Mouse (Mus musculus): ENCODE measurements at regions not wholly inside any gene's neighbourhood (a gene's known extent, or its start where the extent isn't known, plus 50 kb on each side); places are given as distances from the start of the nearest gene placed in this dataset.
A peak's percentile ranks its signal among the peaks of the same experiment; 100 is the strongest.

DNA sequence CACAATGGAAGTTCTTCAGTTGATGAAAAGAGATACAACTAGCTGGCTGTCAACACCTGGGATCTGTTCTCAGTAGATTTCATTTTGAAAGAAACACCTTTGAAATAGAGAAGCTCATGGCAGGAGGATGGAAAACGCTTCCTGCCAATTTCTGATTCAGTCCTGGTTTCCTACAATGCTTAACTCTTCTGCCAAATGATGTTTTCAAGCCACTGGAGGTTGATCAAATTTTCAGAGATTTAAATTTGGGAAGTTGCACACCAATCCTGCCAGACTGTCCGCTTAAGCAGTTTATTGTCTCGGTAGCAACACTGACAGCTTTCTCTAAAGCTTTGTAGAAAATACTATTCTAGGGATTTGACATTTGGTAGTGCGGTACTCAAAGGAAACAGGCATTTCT is 251.1 kb upstream of the Sel1l start:
- WGBS: 83% methylated on average over 4 of the region's 4 CpGs
- H3K4me3 ChIP-seq (replicated peaks; ENCODE audit: low read length): no peak overlapping the region
- H3K9ac ChIP-seq: no peak overlapping the region
- no peaks in the 10 kb centered on the region for H3K36me3 ChIP-seq (replicated peaks; ENCODE audit: control insufficient read depth, insufficient read depth)
- no peak overlapping the region for H3K27ac ChIP-seq
- H3K27me3 ChIP-seq (ENCODE audit: control insufficient read depth, insufficient read depth, low read length): no peaks in the 10 kb centered on the region
- H3K9me3 ChIP-seq (ENCODE audit: control insufficient read depth, low read length): no peaks in the 10 kb centered on the region
- H3K4me1 ChIP-seq (replicated peaks; ENCODE audit: control insufficient read depth, insufficient read depth, low read length): no peaks in the 10 kb centered on the region
- DNase-seq (ENCODE audit: low spot score) (no peak), ATAC-seq (ENCODE audit: low FRiP score) (no peak)
- H3K4me2 ChIP-seq (replicated peaks): no peak overlapping the region

DNA sequence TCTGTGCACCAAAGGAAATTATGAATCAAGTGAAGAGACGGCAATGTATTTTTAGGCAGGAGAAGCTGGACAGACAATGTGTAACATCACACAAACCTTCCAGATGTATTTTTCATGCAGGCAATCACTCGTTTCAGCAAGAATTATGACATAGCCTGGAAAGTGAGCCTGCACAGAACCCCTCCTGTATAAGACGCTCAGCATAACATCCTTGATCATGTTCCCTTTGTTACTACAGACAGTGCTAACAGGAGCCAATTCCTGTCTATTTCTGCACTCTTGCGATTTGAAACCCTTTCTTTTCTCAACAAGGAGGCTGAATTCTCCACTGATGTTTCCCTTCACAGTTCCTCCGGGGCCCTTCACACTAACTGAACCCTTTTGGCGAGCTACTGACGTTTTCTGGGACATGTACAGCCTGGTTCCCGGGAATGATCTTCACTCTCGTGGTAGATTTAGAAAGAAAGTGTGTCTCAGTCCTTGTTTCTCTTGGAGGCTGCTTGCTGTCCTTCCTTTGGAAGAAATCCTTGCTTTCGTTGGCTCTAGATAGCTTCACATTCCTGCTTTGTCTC is 243.9 kb upstream of the Sel1l start:
- H3K9me3 ChIP-seq (ENCODE audit: control insufficient read depth, low read length): no peaks in the 10 kb centered on the region
- no peaks in the 10 kb centered on the region for H3K36me3 ChIP-seq (replicated peaks; ENCODE audit: control insufficient read depth, insufficient read depth)
- H3K9ac ChIP-seq: no peak overlapping the region
- ATAC-seq (ENCODE audit: low FRiP score) (no peak), DNase-seq (ENCODE audit: low spot score) (no peak)
- H3K27me3 ChIP-seq (ENCODE audit: control insufficient read depth, insufficient read depth, low read length): no peaks in the 10 kb centered on the region
- H3K27ac ChIP-seq: no peak overlapping the region
- no peak overlapping the region for H3K4me3 ChIP-seq (replicated peaks; ENCODE audit: low read length)
- no peak overlapping the region for H3K4me2 ChIP-seq (replicated peaks)
- WGBS: 85% methylated on average over 10 of the region's 10 CpGs
- no peaks in the 10 kb centered on the region for H3K4me1 ChIP-seq (replicated peaks; ENCODE audit: control insufficient read depth, insufficient read depth, low read length)

GRCm38 (mm10) chr12:92073209-92073608 is 224.3 kb upstream of the Sel1l start:
- H3K4me1 ChIP-seq (replicated peaks; ENCODE audit: control insufficient read depth, insufficient read depth, low read length): no peaks in the 10 kb centered on the region
- H3K36me3 ChIP-seq (replicated peaks; ENCODE audit: control insufficient read depth, insufficient read depth): no peaks in the 10 kb centered on the region
- ATAC-seq (ENCODE audit: low FRiP score) (no peak), DNase-seq (ENCODE audit: low spot score) (no peak)
- H3K4me2 ChIP-seq (replicated peaks): no peak overlapping the region
- no peak overlapping the region for H3K9ac ChIP-seq
- no peaks in the 10 kb centered on the region for H3K9me3 ChIP-seq (ENCODE audit: control insufficient read depth, low read length)
- 84% methylated on average over 10 of the region's 10 CpGs for WGBS
- H3K27me3 ChIP-seq (ENCODE audit: control insufficient read depth, insufficient read depth, low read length): no peaks in the 10 kb centered on the region
- H3K4me3 ChIP-seq (replicated peaks; ENCODE audit: low read length): no peak overlapping the region
- H3K27ac ChIP-seq: no peak overlapping the region

GRCm38 (mm10) chr12:92062731-92063130 is 213.8 kb upstream of the Sel1l start:
- no peak for ATAC-seq (ENCODE audit: low FRiP score)
- H3K9me3 ChIP-seq (ENCODE audit: control insufficient read depth, low read length): no peaks in the 10 kb centered on the region
- 85% methylated on average over 4 of the region's 4 CpGs for WGBS

GRCm38 (mm10) chr12:92040481-92040880 is 191.5 kb upstream of the Sel1l start:
- Histone ChIP-seq H3K27me3 (ENCODE audit: control insufficient read depth, insufficient read depth, low read length) (no peaks in the 10 kb centered on the region), H3K4me2 (replicated peaks) (no peak overlapping the region), H3K4me3 (replicated peaks; ENCODE audit: low read length) (no peak overlapping the region), H3K4me1 (replicated peaks; ENCODE audit: control insufficient read depth, insufficient read depth, low read length) (no peaks in the 10 kb centered on the region), H3K27ac (no peak overlapping the region), H3K9me3 (ENCODE audit: control insufficient read depth, low read length) (no peaks in the 10 kb centered on the region), H3K36me3 (replicated peaks; ENCODE audit: control insufficient read depth, insufficient read depth) (no peaks in the 10 kb centered on the region), H3K9ac (no peak overlapping the region)
- DNase-seq (ENCODE audit: low spot score): no peak
- no peak for ATAC-seq (ENCODE audit: low FRiP score)
- 72% methylated on average over 1 of the region's 1 CpGs for WGBS

More at GRCm38 (mm10) chr12:92062731-92063130, 213.8 kb upstream of the Sel1l start:
- Histone ChIP-seq H3K27ac (no peak overlapping the region), H3K27me3 (ENCODE audit: control insufficient read depth, insufficient read depth, low read length) (no peaks in the 10 kb centered on the region), H3K36me3 (replicated peaks; ENCODE audit: control insufficient read depth, insufficient read depth) (no peaks in the 10 kb centered on the region), H3K4me1 (replicated peaks; ENCODE audit: control insufficient read depth, insufficient read depth, low read length) (no peaks in the 10 kb centered on the region), H3K4me3 (replicated peaks; ENCODE audit: low read length) (no peak overlapping the region), H3K4me2 (replicated peaks) (no peak overlapping the region), H3K9ac (no peak overlapping the region)
- DNase-seq (ENCODE audit: low spot score): no peak

DNA sequence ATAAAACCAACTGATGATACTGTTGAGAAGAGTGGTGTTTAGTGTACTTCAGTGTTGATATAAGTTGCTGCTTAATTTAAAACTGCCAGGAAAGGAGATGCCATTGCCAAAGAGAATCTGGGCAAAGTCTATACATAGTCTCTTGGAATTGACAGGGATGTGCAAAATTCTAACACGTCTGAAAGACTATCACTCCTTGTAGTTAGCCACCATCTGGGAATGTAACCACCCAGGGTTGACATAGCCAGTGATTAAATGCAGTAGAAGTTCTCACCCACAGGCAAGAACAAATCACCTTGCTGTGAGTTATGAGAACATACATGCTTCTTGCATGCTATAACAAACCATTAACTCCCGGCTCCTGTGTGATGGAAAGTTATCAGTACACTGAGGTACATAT is 180.2 kb upstream of the Sel1l start:
- Histone ChIP-seq H3K36me3 (replicated peaks; ENCODE audit: control insufficient read depth, insufficient read depth) (no peaks in the 10 kb centered on the region), H3K4me2 (replicated peaks) (no peak overlapping the region), H3K27me3 (ENCODE audit: control insufficient read depth, insufficient read depth, low read length) (no peaks in the 10 kb centered on the region), H3K4me3 (replicated peaks; ENCODE audit: low read length) (no peak overlapping the region), H3K4me1 (replicated peaks; ENCODE audit: control insufficient read depth, insufficient read depth, low read length) (no peaks in the 10 kb centered on the region), H3K9ac (no peak overlapping the region), H3K27ac (no peak overlapping the region), H3K9me3 (ENCODE audit: control insufficient read depth, low read length) (no peaks in the 10 kb centered on the region)
- WGBS: 84% methylated on average over 2 of the region's 2 CpGs
- DNase-seq (ENCODE audit: low spot score) (no peak), ATAC-seq (ENCODE audit: low FRiP score) (no peak)

- no peaks in the 10 kb centered on the region for H3K4me1 ChIP-seq (replicated peaks; ENCODE audit: control insufficient read depth, insufficient read depth, low read length)
- no peak overlapping the region for H3K9ac ChIP-seq
- no peaks in the 10 kb centered on the region for H3K36me3 ChIP-seq (replicated peaks; ENCODE audit: control insufficient read depth, insufficient read depth)
- H3K9me3 ChIP-seq (ENCODE audit: control insufficient read depth, low read length): no peaks in the 10 kb centered on the region
- no peak overlapping the region for H3K4me3 ChIP-seq (replicated peaks; ENCODE audit: low read length)
- WGBS: 94% methylated on average over 7 of the region's 7 CpGs
- no peak for ATAC-seq (ENCODE audit: low FRiP score)
- H3K27me3 ChIP-seq (ENCODE audit: control insufficient read depth, insufficient read depth, low read length): no peaks in the 10 kb centered on the region
- H3K27ac ChIP-seq: no peak overlapping the region
- no peak for DNase-seq (ENCODE audit: low spot score)
- H3K4me2 ChIP-seq (replicated peaks): no peak overlapping the region
Measured at GRCm38 (mm10) chr12:92028354-92028753, 179.4 kb upstream of the Sel1l start.

DNA sequence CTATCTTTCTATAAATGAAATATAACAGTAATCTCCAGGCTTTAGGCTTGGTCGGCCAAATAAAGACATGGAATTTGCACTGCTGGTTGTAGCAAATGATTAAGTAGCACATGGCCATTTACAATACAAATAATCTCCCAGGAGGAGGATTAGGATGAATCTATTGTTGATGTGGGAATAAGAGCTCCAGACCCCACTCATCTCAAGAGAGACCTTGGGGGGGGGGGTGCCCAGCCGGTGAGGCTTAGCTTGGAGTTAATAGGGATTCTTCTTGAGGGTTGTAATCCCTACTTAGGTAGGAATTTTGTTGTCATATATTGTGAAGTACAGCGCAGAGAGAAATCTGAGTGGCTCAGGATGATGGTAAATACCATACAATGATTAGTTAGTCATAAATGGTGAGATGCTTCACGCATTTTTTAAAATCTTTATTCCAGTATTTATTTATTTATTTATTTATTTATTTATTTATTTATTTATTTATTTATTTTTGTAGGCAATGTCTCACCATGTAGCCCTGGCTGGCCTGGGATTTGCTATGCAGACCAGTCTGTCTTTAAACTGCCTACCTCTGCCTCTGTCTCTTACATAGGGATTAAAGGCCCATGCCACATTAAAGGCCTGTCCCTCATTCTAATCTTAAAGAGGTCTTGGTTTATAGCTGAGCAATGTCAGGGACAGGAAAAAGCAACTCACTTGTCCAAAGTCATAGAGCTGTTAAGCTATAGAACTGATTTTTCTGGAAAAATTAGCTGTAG is 175.7 kb upstream of the Sel1l start:
- 62% methylated on average over 4 of the region's 4 CpGs for WGBS
- DNase-seq (ENCODE audit: low spot score) (no peak), ATAC-seq (ENCODE audit: low FRiP score) (no peak)

DNA sequence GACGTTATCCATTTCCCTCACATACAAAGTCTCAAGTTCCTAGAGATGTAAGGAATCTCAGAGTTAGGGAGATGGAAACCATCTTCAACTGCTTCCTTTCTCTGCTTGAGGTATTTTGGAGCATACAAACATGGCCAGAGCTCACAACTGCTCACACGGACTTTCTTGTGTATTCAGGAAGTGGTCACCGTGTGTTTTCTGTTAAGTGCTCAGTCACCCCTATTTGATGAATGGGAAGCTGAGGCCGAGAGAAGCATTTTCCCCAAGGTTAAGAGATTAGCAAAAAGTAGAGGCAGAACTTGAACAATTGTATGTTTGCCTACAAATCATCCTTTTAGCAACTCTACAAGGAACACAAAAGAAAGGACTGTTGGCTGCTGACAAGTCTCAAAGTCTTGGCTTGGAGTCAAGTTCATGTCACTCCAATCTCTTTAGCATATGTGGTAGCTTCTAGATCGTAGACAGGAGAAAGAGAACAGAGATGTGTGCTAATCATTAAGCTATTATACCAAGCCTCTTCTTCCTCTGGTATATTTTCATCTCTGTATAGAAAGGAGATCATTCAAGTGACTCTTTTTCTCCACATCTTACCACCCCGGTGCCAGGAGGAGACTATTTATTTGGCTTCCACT is 170.8 kb upstream of the Sel1l start:
- Histone ChIP-seq H3K36me3 (replicated peaks; ENCODE audit: control insufficient read depth, insufficient read depth) (no peaks in the 10 kb centered on the region), H3K4me3 (replicated peaks; ENCODE audit: low read length) (no peak overlapping the region), H3K27ac (no peak overlapping the region), H3K27me3 (ENCODE audit: control insufficient read depth, insufficient read depth, low read length) (no peaks in the 10 kb centered on the region), H3K4me1 (replicated peaks; ENCODE audit: control insufficient read depth, insufficient read depth, low read length) (no peaks in the 10 kb centered on the region), H3K4me2 (replicated peaks) (no peak overlapping the region), H3K9ac (no peak overlapping the region), H3K9me3 (ENCODE audit: control insufficient read depth, low read length) (no peaks in the 10 kb centered on the region)
- no peak for ATAC-seq (ENCODE audit: low FRiP score)
- DNase-seq (ENCODE audit: low spot score): peak; percentile 38
- 56% methylated on average over 6 of the region's 6 CpGs for WGBS

More for the DNA sequence above, 175.7 kb upstream of the Sel1l start:
- Histone ChIP-seq H3K4me1 (replicated peaks; ENCODE audit: control insufficient read depth, insufficient read depth, low read length) (no peaks in the 10 kb centered on the region), H3K9ac (no peak overlapping the region), H3K36me3 (replicated peaks; ENCODE audit: control insufficient read depth, insufficient read depth) (no peaks in the 10 kb centered on the region), H3K4me3 (replicated peaks; ENCODE audit: low read length) (no peak overlapping the region), H3K4me2 (replicated peaks) (no peak overlapping the region), H3K27me3 (ENCODE audit: control insufficient read depth, insufficient read depth, low read length) (no peaks in the 10 kb centered on the region), H3K9me3 (ENCODE audit: control insufficient read depth, low read length) (no peaks in the 10 kb centered on the region), H3K27ac (no peak overlapping the region)
